Mouse (Mus musculus): Measurements from ENCODE around the gene Alyref2. TPM values are rescaled to one million over a fixed set of nuclear protein-coding genes. Genes with fewer than 3 reads are reported as not detected.

Alyref2 gene
- total RNA-seq, 1 experiment = 4.0 TPM

DNA sequence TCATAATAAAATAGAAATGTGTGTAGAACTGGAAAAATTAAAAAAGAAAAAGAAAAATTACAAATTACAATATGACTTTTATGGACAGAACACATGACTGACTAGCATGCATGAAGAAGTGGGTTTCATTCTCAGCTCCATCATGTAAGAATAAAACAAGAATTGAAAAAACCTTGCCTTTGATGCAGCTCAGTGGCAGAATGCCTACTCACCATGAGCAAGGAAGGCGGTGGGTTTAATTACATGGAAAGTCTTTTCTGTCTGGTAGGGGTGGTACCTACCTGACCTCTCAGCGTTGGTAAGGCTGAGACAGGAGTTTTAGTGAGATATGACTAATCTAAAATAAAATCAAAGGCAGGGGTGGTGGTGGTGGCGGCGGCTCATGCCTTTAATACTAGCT is 1.3 kb downstream of the Alyref2 start:
- H3K4me3 ChIP-seq (ENCODE audit: insufficient read depth in 1 of 2, low read depth in 1 of 2, low read length in 2 of 2, poor library complexity in 1 of 2, severe bottlenecking in 1 of 2) = peak overlapping the region in 1 of 2 experiments; percentile 70; a peak in 2 of 4 replicates
- peaks cover 0 to 3% of the 10 kb centered on the region in 2 experiments; a peak in 2 of 4 replicates for H3K4me1 ChIP-seq (ENCODE audit: control insufficient read depth in 2 of 2, insufficient read depth in 2 of 2, low read length in 2 of 2, poor library complexity in 1 of 2)
- no peak for DNase-seq (ENCODE audit: low read depth, low spot score)
- H3K27ac ChIP-seq (ENCODE audit: insufficient read depth, low read depth, low read length, poor library complexity, severe bottlenecking) = no peak overlapping the region
- H3K36me3 ChIP-seq (ENCODE audit: control insufficient read depth, insufficient read depth, low read length, poor library complexity, severe bottlenecking) = no peaks in the 10 kb centered on the region
- TF ChIP-seq CHD2 (IDR thresholded peaks at IDR 0.05; ENCODE audit: low read depth, low read length) (no peak), ZC3H11A (IDR thresholded peaks at IDR 0.05; ENCODE audit: borderline replicate concordance, low read depth, low read length) (no peak), ZNF384 (IDR thresholded peaks at IDR 0.05; ENCODE audit: low read depth, low read length) (no peak), HCFC1 (IDR thresholded peaks at IDR 0.05; ENCODE audit: borderline replicate concordance, insufficient read depth, low read length) (no peak), MAFK (IDR thresholded peaks at IDR 0.05; ENCODE audit: insufficient read depth, low read depth, low read length) (no peak)
- H3K9me3 ChIP-seq (ENCODE audit: control insufficient read depth, insufficient read depth, low read depth, low read length) = no peaks in the 10 kb centered on the region
- in situ Hi-C loops (cut with MboI; ENCODE audit: low sequenced_read_pairs in 2 of 2, unreplicated experiment in 2 of 2) = no loop called here
- H3K9ac ChIP-seq (ENCODE audit: insufficient read depth, low read depth, low read length, poor library complexity, severe bottlenecking) = no peak overlapping the region

DNA sequence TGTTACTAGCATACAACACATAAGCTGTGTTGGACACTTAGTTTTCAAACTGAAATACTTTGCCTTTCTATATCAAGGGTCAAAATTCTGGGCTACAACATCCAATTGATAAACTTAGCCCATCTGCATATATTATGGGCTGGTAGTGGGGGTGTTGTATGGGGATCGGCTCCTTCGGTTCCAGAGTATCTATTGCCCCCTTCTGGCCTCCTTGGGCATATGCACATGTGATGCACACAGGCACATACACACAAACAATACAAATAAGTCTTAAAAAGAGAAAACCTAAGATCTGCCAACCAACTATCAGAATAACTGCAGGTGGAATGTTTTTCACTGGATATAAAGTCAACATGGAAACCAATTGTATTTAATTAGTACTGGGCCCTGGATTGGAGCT is 10.0 kb downstream of the Alyref2 start:
- H3K27ac ChIP-seq (ENCODE audit: insufficient read depth, low read depth, low read length, poor library complexity, severe bottlenecking) = no peak overlapping the region
- no peak for DNase-seq (ENCODE audit: low read depth, low spot score)
- no peak overlapping the region for H3K4me3 ChIP-seq (ENCODE audit: insufficient read depth in 1 of 2, low read depth in 1 of 2, low read length in 2 of 2, poor library complexity in 1 of 2, severe bottlenecking in 1 of 2)
- H3K36me3 ChIP-seq (ENCODE audit: control insufficient read depth, insufficient read depth, low read length, poor library complexity, severe bottlenecking) = no peaks in the 10 kb centered on the region
- in situ Hi-C loops (cut with MboI; ENCODE audit: low sequenced_read_pairs in 2 of 2, unreplicated experiment in 2 of 2) = no loop called here
- H3K4me1 ChIP-seq (ENCODE audit: control insufficient read depth in 2 of 2, insufficient read depth in 2 of 2, low read length in 2 of 2, poor library complexity in 1 of 2) = no peaks in the 10 kb centered on the region
- no peak overlapping the region for H3K9ac ChIP-seq (ENCODE audit: insufficient read depth, low read depth, low read length, poor library complexity, severe bottlenecking)
- H3K9me3 ChIP-seq (ENCODE audit: control insufficient read depth, insufficient read depth, low read depth, low read length) = no peaks in the 10 kb centered on the region
- TF ChIP-seq ZNF384 (IDR thresholded peaks at IDR 0.05; ENCODE audit: low read depth, low read length) (no peak), CHD2 (IDR thresholded peaks at IDR 0.05; ENCODE audit: low read depth, low read length) (no peak), MAFK (IDR thresholded peaks at IDR 0.05; ENCODE audit: insufficient read depth, low read depth, low read length) (no peak), HCFC1 (IDR thresholded peaks at IDR 0.05; ENCODE audit: borderline replicate concordance, insufficient read depth, low read length) (no peak), ZC3H11A (IDR thresholded peaks at IDR 0.05; ENCODE audit: borderline replicate concordance, low read depth, low read length) (no peak)

DNA sequence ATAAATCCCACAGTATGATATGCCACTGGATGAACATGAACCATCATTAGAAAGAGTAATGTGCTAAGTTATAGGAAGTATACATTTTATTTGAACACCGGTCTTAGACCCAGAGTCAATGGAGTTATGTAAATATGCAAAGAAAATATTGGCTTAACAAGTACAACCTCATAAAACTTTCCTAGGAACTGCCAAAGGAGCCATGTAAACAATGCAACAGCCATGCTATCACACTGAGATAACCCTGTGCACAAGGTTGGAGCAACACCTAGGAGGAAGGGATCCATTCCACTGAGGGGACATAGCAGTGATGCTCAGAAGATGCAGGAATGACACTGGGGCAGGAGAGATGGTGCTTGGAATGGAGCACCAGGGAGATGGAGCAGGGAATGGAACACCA is 10.5 kb downstream of the Alyref2 start:
- Histone ChIP-seq H3K27ac (ENCODE audit: insufficient read depth, low read depth, low read length, poor library complexity, severe bottlenecking) (no peak overlapping the region), H3K9me3 (ENCODE audit: control insufficient read depth, insufficient read depth, low read depth, low read length) (no peaks in the 10 kb centered on the region), H3K4me1 (ENCODE audit: control insufficient read depth in 2 of 2, insufficient read depth in 2 of 2, low read length in 2 of 2, poor library complexity in 1 of 2) (no peaks in the 10 kb centered on the region), H3K9ac (ENCODE audit: insufficient read depth, low read depth, low read length, poor library complexity, severe bottlenecking) (no peak overlapping the region), H3K36me3 (ENCODE audit: control insufficient read depth, insufficient read depth, low read length, poor library complexity, severe bottlenecking) (no peaks in the 10 kb centered on the region), H3K4me3 (ENCODE audit: insufficient read depth in 1 of 2, low read depth in 1 of 2, low read length in 2 of 2, poor library complexity in 1 of 2, severe bottlenecking in 1 of 2) (no peak overlapping the region)
- DNase-seq (ENCODE audit: low read depth, low spot score) = no peak
- TF ChIP-seq ZNF384 (IDR thresholded peaks at IDR 0.05; ENCODE audit: low read depth, low read length) (no peak), HCFC1 (IDR thresholded peaks at IDR 0.05; ENCODE audit: borderline replicate concordance, insufficient read depth, low read length) (no peak), MAFK (IDR thresholded peaks at IDR 0.05; ENCODE audit: insufficient read depth, low read depth, low read length) (no peak), CHD2 (IDR thresholded peaks at IDR 0.05; ENCODE audit: low read depth, low read length) (no peak), ZC3H11A (IDR thresholded peaks at IDR 0.05; ENCODE audit: borderline replicate concordance, low read depth, low read length) (no peak)
- in situ Hi-C loops (cut with MboI; ENCODE audit: low sequenced_read_pairs in 2 of 2, unreplicated experiment in 2 of 2) = no loop called here

DNA sequence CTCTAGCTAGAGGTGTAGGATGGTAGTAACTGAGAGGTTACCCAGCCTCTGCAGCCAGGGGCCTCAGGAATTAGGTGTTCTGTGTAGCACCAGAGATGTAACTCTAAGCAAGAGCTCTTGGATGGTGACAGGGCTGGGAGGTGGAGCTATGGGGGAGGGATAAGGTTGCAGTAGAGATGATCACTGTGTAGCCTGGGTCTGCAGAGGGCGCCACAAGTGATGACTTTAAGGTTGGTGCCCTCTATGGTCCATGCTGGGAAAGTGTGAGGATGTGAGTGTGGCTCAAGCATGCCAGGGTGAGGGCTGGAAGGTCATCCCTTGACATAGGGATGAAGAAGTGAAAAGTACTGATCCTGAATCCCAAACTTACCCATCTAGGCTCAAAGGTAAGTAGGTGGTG is 11.8 kb downstream of the Alyref2 start:
- Histone ChIP-seq H3K27ac (ENCODE audit: insufficient read depth, low read depth, low read length, poor library complexity, severe bottlenecking) (no peak overlapping the region), H3K9me3 (ENCODE audit: control insufficient read depth, insufficient read depth, low read depth, low read length) (no peaks in the 10 kb centered on the region), H3K36me3 (ENCODE audit: control insufficient read depth, insufficient read depth, low read length, poor library complexity, severe bottlenecking) (no peaks in the 10 kb centered on the region), H3K4me3 (ENCODE audit: insufficient read depth in 1 of 2, low read depth in 1 of 2, low read length in 2 of 2, poor library complexity in 1 of 2, severe bottlenecking in 1 of 2) (no peak overlapping the region), H3K4me1 (ENCODE audit: control insufficient read depth in 2 of 2, insufficient read depth in 2 of 2, low read length in 2 of 2, poor library complexity in 1 of 2) (no peaks in the 10 kb centered on the region), H3K9ac (ENCODE audit: insufficient read depth, low read depth, low read length, poor library complexity, severe bottlenecking) (no peak overlapping the region)
- in situ Hi-C loops (cut with MboI; ENCODE audit: low sequenced_read_pairs in 2 of 2, unreplicated experiment in 2 of 2) = no loop called here
- DNase-seq (ENCODE audit: low read depth, low spot score) = no peak
- TF ChIP-seq MAFK (IDR thresholded peaks at IDR 0.05; ENCODE audit: insufficient read depth, low read depth, low read length) (no peak), ZNF384 (IDR thresholded peaks at IDR 0.05; ENCODE audit: low read depth, low read length) (no peak), CHD2 (IDR thresholded peaks at IDR 0.05; ENCODE audit: low read depth, low read length) (no peak), HCFC1 (IDR thresholded peaks at IDR 0.05; ENCODE audit: borderline replicate concordance, insufficient read depth, low read length) (no peak), ZC3H11A (IDR thresholded peaks at IDR 0.05; ENCODE audit: borderline replicate concordance, low read depth, low read length) (no peak)

DNA sequence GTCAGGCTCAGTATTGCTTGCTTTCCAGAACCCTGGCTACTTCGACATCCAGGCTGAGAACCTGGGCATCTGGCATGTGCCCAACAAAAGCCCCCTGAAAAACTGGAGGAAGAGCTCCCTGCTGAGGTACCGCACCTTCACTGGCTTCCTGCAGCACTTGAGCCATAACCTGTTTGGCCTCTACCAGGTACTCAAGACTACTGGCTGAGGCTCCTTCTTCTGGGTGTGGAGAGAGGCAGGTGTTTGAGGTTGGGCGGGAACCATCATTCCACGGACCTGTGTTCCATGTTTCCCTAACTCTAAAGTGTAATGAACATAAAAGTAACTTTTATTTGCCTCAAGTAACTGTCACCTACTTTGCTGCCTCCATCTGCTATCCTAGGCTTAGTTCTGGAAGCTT is 12.3 kb downstream of the Alyref2 start:
- Histone ChIP-seq H3K9ac (ENCODE audit: insufficient read depth, low read depth, low read length, poor library complexity, severe bottlenecking) (no peak overlapping the region), H3K36me3 (ENCODE audit: control insufficient read depth, insufficient read depth, low read length, poor library complexity, severe bottlenecking) (no peaks in the 10 kb centered on the region), H3K4me1 (ENCODE audit: control insufficient read depth in 2 of 2, insufficient read depth in 2 of 2, low read length in 2 of 2, poor library complexity in 1 of 2) (no peaks in the 10 kb centered on the region), H3K9me3 (ENCODE audit: control insufficient read depth, insufficient read depth, low read depth, low read length) (no peaks in the 10 kb centered on the region), H3K27ac (ENCODE audit: insufficient read depth, low read depth, low read length, poor library complexity, severe bottlenecking) (no peak overlapping the region), H3K4me3 (ENCODE audit: insufficient read depth in 1 of 2, low read depth in 1 of 2, low read length in 2 of 2, poor library complexity in 1 of 2, severe bottlenecking in 1 of 2) (no peak overlapping the region)
- no peak for TF ChIP-seq ZNF384 (IDR thresholded peaks at IDR 0.05; ENCODE audit: low read depth, low read length)
- TF ChIP-seq HCFC1 (IDR thresholded peaks at IDR 0.05; ENCODE audit: borderline replicate concordance, insufficient read depth, low read length) = no peak
- no peak for TF ChIP-seq CHD2 (IDR thresholded peaks at IDR 0.05; ENCODE audit: low read depth, low read length)
- no peak for TF ChIP-seq ZC3H11A (IDR thresholded peaks at IDR 0.05; ENCODE audit: borderline replicate concordance, low read depth, low read length)
- no peak for TF ChIP-seq MAFK (IDR thresholded peaks at IDR 0.05; ENCODE audit: insufficient read depth, low read depth, low read length)
- in situ Hi-C loops (cut with MboI; ENCODE audit: low sequenced_read_pairs in 2 of 2, unreplicated experiment in 2 of 2) = no loop called here
- no peak for DNase-seq (ENCODE audit: low read depth, low spot score)

All from ES-E14 (cell line).